Mouse (Mus musculus) liver, embryonic 14.5 days (tissue): ENCODE measurements around the gene Ralgapa1. TPM values are rescaled to one million over a fixed set of nuclear protein-coding genes. Genes with fewer than 3 reads are reported as not detected.
A peak's percentile ranks its signal among the peaks of the same experiment; 100 is the strongest.

Experiments
- ATAC-seq: fragments of 200-750 bp; cut with Nextera tagmentation; 2 replicates; pipeline ENCODE4 v1.8.0; 2017; ENCODE audit warnings: moderate number of reproducible peaks, mild to moderate bottlenecking, moderate library complexity; ENCODE audit not compliant: insufficient read depth
- DNase-seq, 3 experiments: peaks; one replicate each; pipeline ENCODE4 v3.0.0-alpha.2; 2012 to 2013; ENCODE audit warnings: low read depth in 3 of 3, low spot score in 3 of 3
- H3K27ac ChIP-seq: fragments of 300-500 bp; sonication (generic); 2 replicates; pipeline ENCODE4 v1.5.1; 2014; ENCODE audit warnings: moderate library complexity, mild to moderate bottlenecking, control low read depth, inconsistent platforms
- H3K27me3 ChIP-seq: fragments of 300-500 bp; sonication (generic); 2 replicates; pipeline ENCODE4 v1.6.1; 2014; ENCODE audit warnings: mild to moderate bottlenecking, low read length, moderate library complexity; ENCODE audit not compliant: control insufficient read depth, insufficient read depth
- H3K36me3 ChIP-seq: fragments of 300-500 bp; sonication (generic); replicated peaks from 2 replicates; pipeline ENCODE4 v1.6.1; 2014; ENCODE audit warnings: low read depth; ENCODE audit not compliant: control insufficient read depth, insufficient read depth
- H3K4me1 ChIP-seq, 2 experiments: fragments of 200-500 bp in 1 of 2; fragments of 300-500 bp in 1 of 2; sonication (generic) in 1 of 2; replicated peaks; 2 replicates each; pipeline ENCODE4 v1.6.1; 2012 to 2014; ENCODE audit warnings: antibody characterized with exemption in 1 of 2, inconsistent platforms in 1 of 2, low read length in 1 of 2; ENCODE audit not compliant: control insufficient read depth in 2 of 2, insufficient read depth in 2 of 2
- H3K4me2 ChIP-seq: fragments of 300-500 bp; sonication (generic); 2 replicates; pipeline ENCODE4 v1.6.1; 2014; ENCODE audit warnings: low read depth, mild to moderate bottlenecking, control low read depth, moderate library complexity
- H3K4me3 ChIP-seq, 2 experiments: fragments of 200-500 bp in 1 of 2; fragments of 300-500 bp in 1 of 2; sonication (generic) in 1 of 2; 2 replicates each; pipeline ENCODE4 v1.5.1; 2012 to 2014; ENCODE audit warnings: low read depth in 2 of 2, low read length in 2 of 2, mild to moderate bottlenecking in 2 of 2, control low read depth in 1 of 2, inconsistent platforms in 1 of 2, moderate library complexity in 1 of 2; ENCODE audit not compliant: insufficient read depth in 1 of 2
- H3K9ac ChIP-seq: fragments of 300-500 bp; sonication (generic); replicated peaks from 2 replicates; pipeline ENCODE4 v1.6.1; 2014; ENCODE audit warnings: mild to moderate bottlenecking, control low read depth, moderate library complexity
- H3K9me3 ChIP-seq: fragments of 300-500 bp; sonication (generic); 2 replicates; pipeline ENCODE4 v1.6.1; 2016; ENCODE audit warnings: low read length, mixed read lengths; ENCODE audit not compliant: control insufficient read depth
- CTCF ChIP-seq: IDR thresholded peaks from 2 replicates; pipeline ENCODE4 v1.5.1; 2016; ENCODE audit warnings: antibody characterized with exemption, low read depth, control low read depth
- EP300 ChIP-seq: IDR thresholded peaks from 2 replicates; pipeline ENCODE4 v1.6.1; 2016; ENCODE audit warnings: antibody characterized with exemption, low read depth
- WGBS: fragments of 180-500 bp; shearing (Covaris S2); extraction: QIAGEN DNeasy Blood & Tissue Kit; methylation state at CpG from one replicate; pipeline ENCODE4 v1.1.7; 2014; ENCODE audit not compliant: insufficient replicate concordance; 5-methylcytosine and 5-hydroxymethylcytosine counted together
- polyA plus RNA-seq, 2 experiments: library from polyadenylated mRNA; depleted of rRNA in 1 of 2; stranded (reverse) in 1 of 2; unstranded in 1 of 2; fragments of >200 nt; fragmentation: Nextera tagmentation in 1 of 2; extraction: Ambion mirVana in 1 of 2; gene quantifications; 2 replicates each; pipeline versions ENCODE4 v1.2.1 to v1.2.3; 2012 to 2014

The Ralgapa1 gene
- polyA plus RNA-seq, 2 experiments: 4.3 to 8.8 TPM

- Histone ChIP-seq H3K4me1 (peaks cover 11 to 24% of the 10 kb centered on the region in 2 experiments), H3K36me3 (peaks cover 8% of the 10 kb centered on the region), H3K4me2 (peak overlapping the region; percentile 38), H3K9me3 (no peaks in the 10 kb centered on the region), H3K27ac (peak overlapping the region; percentile 53), H3K27me3 (no peaks in the 10 kb centered on the region), H3K9ac (peak overlapping the region; percentile 31; the same call in 1 of the 2 replicates), H3K4me3 (no peak overlapping the region)
- no peak for DNase-seq
- peak; percentile 86 for ATAC-seq
- 61% methylated on average over 17 of the region's 17 CpGs for WGBS
- TF ChIP-seq CTCF (no peak), EP300 (no peak)
These were observed 38.7 kb upstream of the Ralgapa1 start for GRCm38 (mm10) chr12:55859409-55860349.

- Histone ChIP-seq H3K27ac (no peak overlapping the region), H3K9me3 (no peaks in the 10 kb centered on the region), H3K27me3 (no peaks in the 10 kb centered on the region), H3K4me3 (no peak overlapping the region), H3K4me2 (0 out of 2 replicates have a peak overlapping the region, but pooled peaks have one; percentile 0), H3K4me1 (peaks cover 10 to 13% of the 10 kb centered on the region in 2 experiments), H3K36me3 (peaks cover 7% of the 10 kb centered on the region), H3K9ac (no peak overlapping the region)
- ATAC-seq: peak; percentile 95
- TF ChIP-seq EP300: peak; percentile 83
- no peak for TF ChIP-seq CTCF
- peak in 2 of 3 experiments; percentile 49 to 50 for DNase-seq
These were observed 29.7 kb upstream of the Ralgapa1 start for GRCm38 (mm10) chr12:55850650-55851049.

GRCm38 (mm10) chr12:55847851-55848250 is 26.9 kb upstream of the Ralgapa1 start:
- H3K9ac ChIP-seq: no peak overlapping the region
- ATAC-seq (no peak), DNase-seq (no peak)
- peaks cover 10% of the 10 kb centered on the region for H3K36me3 ChIP-seq
- H3K9me3 ChIP-seq: no peaks in the 10 kb centered on the region
- no peaks in the 10 kb centered on the region for H3K27me3 ChIP-seq
- TF ChIP-seq EP300 (no peak), CTCF (no peak)
- no peak overlapping the region for H3K4me3 ChIP-seq
- H3K4me2 ChIP-seq: no peak overlapping the region
- WGBS: 80% methylated on average over 4 of the region's 4 CpGs
- no peak overlapping the region for H3K27ac ChIP-seq
- H3K4me1 ChIP-seq: peaks cover 10 to 13% of the 10 kb centered on the region in 2 experiments

- no peaks in the 10 kb centered on the region for H3K9me3 ChIP-seq
- peaks cover 10 to 13% of the 10 kb centered on the region in 2 experiments for H3K4me1 ChIP-seq
- no peak overlapping the region for H3K9ac ChIP-seq
- DNase-seq (no peak), ATAC-seq (no peak)
- 30% methylated on average over 1 of the region's 1 CpGs for WGBS
- peaks cover 10% of the 10 kb centered on the region for H3K36me3 ChIP-seq
- H3K4me3 ChIP-seq: no peak overlapping the region
- H3K4me2 ChIP-seq: no peak overlapping the region
- H3K27me3 ChIP-seq: no peaks in the 10 kb centered on the region
- no peak overlapping the region for H3K27ac ChIP-seq
- TF ChIP-seq CTCF: peak; percentile 66
- no peak for TF ChIP-seq EP300
These were observed 25.8 kb upstream of the Ralgapa1 start for GRCm38 (mm10) chr12:55846741-55847140.

GRCm38 (mm10) chr12:55837495-55837894 is 16.5 kb upstream of the Ralgapa1 start:
- WGBS: 71% methylated on average over 3 of the region's 3 CpGs
- no peak for TF ChIP-seq CTCF
- no peak for TF ChIP-seq EP300
- peak overlapping the region; percentile 77 for H3K4me2 ChIP-seq
- ATAC-seq: no peak
- no peaks in the 10 kb centered on the region for H3K36me3 ChIP-seq
- H3K9ac ChIP-seq: no peak overlapping the region; the same call in 1 of the 2 replicates
- H3K9me3 ChIP-seq: no peaks in the 10 kb centered on the region
- H3K4me1 ChIP-seq: peaks cover 0 to 6% of the 10 kb centered on the region in 2 experiments; a peak in 2 of 4 replicates
- H3K27me3 ChIP-seq: no peaks in the 10 kb centered on the region
- H3K4me3 ChIP-seq: peak overlapping the region in 1 of 2 experiments; percentile 68; a peak in 2 of 4 replicates
- no peak overlapping the region for H3K27ac ChIP-seq
- DNase-seq: no peak
